Mouse (Mus musculus): Measurements from ENCODE around the gene Oprd1. TPM values are rescaled to one million over a fixed set of nuclear protein-coding genes. Genes with fewer than 3 reads are reported as not detected.

The Oprd1 gene
- polyA plus RNA-seq, 1 experiment: not detected

DNA sequence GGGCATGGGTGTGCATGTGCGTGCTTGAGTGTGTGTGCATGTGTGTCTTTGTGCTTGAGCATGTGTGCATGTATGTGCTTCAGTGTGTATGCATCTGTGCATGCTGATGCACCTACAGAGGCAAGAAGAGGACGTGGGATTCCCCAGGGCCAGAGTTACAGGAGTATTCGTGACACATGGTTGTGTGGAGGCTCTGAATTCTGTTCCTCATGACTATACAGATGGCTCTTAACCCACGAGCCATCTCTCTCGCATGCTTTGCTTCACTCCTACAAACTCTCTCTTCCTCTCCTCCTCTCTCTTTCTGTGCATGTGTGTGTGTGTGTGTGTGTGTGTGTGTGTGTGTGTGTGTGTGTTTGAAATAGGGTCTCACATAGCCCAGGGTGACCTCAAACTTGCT lies 25.5 kb upstream of the Oprd1 start:
- H3K27ac ChIP-seq (ENCODE audit: insufficient read depth, low read depth, low read length): no peak overlapping the region
- no peak overlapping the region for H3K4me3 ChIP-seq (ENCODE audit: insufficient read depth, low read depth, low read length)
- TF ChIP-seq POLR2A (IDR thresholded peaks at IDR 0.05; ENCODE audit: insufficient read depth, low read depth, low read length): no peak
- TF ChIP-seq CTCF (IDR thresholded peaks at IDR 0.05; ENCODE audit: insufficient read depth, low read depth, low read length): no peak
- WGBS: 69% methylated on average over 5 of the region's 5 CpGs
- H3K4me1 ChIP-seq (ENCODE audit: control insufficient read depth, insufficient read depth, low read length): peaks cover 21% of the 10 kb centered on the region

DNA sequence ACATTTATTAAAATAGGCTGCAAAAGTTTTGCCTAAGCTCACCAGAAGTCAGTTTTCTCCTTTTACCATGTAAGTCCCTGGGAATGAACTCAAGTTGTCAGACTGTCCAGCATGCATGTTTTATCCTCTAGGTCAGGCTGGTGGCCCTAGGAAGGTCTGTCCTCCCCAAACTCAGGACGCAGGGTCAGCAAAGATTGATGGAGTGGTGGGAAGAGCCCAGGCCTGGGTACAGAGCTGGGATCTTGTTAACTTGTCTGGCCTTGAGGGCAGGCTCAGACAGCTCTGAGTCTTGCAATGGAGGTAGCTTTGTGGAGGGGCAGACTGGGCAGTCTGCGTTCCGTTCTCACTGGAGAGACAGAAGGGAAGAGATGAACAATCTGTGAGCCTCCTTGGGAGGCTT lies 25.0 kb upstream of the Oprd1 start:
- TF ChIP-seq POLR2A (IDR thresholded peaks at IDR 0.05; ENCODE audit: insufficient read depth, low read depth, low read length): no peak
- WGBS: 94% methylated on average over 3 of the region's 3 CpGs
- H3K27ac ChIP-seq (ENCODE audit: insufficient read depth, low read depth, low read length): no peak overlapping the region

DNA sequence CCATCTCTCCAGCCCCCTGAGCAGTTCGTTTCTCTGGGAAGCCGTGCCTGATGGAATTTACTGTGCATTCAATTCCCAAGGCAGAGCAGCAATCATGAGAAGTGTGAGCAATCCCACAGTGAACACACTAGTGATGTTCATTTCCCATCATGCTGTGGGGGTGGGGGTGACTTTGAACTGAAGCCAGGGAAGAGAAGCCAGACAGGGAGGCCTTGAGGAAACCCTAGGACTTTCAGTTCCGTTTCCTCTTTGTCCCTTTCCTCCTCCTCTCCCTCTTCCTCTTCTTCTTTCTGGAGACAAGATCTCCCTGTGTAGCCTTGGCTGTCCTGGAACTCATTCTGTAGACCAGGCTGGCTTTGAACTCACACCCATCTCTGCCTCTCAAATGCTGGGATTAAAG lies 23.1 kb upstream of the Oprd1 start:
- Histone ChIP-seq H3K4me3 (ENCODE audit: insufficient read depth, low read depth, low read length) (no peak overlapping the region), H3K27ac (ENCODE audit: insufficient read depth, low read depth, low read length) (no peak overlapping the region), H3K4me1 (ENCODE audit: control insufficient read depth, insufficient read depth, low read length) (peaks cover 22% of the 10 kb centered on the region)
- WGBS: 86% methylated on average over 3 of the region's 3 CpGs
- TF ChIP-seq CTCF (IDR thresholded peaks at IDR 0.05; ENCODE audit: insufficient read depth, low read depth, low read length) (no peak), POLR2A (IDR thresholded peaks at IDR 0.05; ENCODE audit: insufficient read depth, low read depth, low read length) (no peak)

More for the DNA sequence above, 25.0 kb upstream of the Oprd1 start:
- H3K4me3 ChIP-seq (ENCODE audit: insufficient read depth, low read depth, low read length): no peak overlapping the region
- peaks cover 22% of the 10 kb centered on the region for H3K4me1 ChIP-seq (ENCODE audit: control insufficient read depth, insufficient read depth, low read length)

DNA sequence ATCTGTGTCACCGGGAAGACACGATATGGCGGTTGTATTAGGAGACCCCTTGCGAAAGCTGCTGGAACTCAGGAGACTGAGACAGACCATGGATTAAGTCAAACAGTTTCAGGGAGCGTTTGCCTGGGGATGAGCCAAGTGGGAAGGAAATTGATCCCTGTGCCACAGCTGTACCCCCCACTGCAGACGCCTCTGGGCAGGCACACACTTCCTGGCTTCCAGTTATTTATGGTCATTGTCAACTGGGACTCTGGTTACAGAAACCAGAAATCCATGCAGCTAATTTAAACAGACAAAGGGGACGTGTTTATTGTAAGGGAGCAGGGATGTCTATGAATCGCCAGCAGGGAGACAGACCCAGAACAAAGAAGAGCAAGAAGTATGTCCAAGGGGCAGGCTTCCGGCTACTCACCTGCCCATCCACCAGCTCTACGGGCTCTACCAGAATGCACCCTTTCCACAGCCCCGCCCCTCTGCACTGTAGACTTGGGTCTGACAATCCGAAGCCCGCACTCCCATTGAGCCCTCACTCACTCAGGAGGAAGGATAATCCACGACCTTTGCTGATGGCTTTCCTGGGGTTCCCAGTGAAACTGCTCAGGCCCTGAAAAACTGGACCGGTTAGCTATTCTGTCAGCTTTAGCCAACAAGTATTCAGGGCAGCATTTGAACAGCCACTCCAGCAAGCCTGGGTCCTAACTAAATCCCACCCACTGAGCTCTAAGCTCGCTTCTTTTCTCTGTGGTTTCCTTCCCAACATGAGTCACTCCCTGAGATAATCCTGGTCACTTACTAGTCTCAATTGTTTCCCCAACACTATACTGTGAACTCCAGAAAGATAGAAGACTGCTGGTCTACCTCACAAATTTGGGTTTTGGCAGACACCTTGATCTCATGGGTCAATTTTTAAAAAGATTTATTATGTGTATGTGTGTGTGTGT lies 22.3 kb upstream of the Oprd1 start:
- no peak for TF ChIP-seq POLR2A (IDR thresholded peaks at IDR 0.05; ENCODE audit: insufficient read depth, low read depth, low read length)
- no peak for TF ChIP-seq CTCF (IDR thresholded peaks at IDR 0.05; ENCODE audit: insufficient read depth, low read depth, low read length)
- Histone ChIP-seq H3K27ac (ENCODE audit: insufficient read depth, low read depth, low read length) (no peak overlapping the region), H3K4me3 (ENCODE audit: insufficient read depth, low read depth, low read length) (no peak overlapping the region), H3K4me1 (ENCODE audit: control insufficient read depth, insufficient read depth, low read length) (peaks cover 22% of the 10 kb centered on the region)
- 64% methylated on average over 16 of the region's 16 CpGs for WGBS

DNA sequence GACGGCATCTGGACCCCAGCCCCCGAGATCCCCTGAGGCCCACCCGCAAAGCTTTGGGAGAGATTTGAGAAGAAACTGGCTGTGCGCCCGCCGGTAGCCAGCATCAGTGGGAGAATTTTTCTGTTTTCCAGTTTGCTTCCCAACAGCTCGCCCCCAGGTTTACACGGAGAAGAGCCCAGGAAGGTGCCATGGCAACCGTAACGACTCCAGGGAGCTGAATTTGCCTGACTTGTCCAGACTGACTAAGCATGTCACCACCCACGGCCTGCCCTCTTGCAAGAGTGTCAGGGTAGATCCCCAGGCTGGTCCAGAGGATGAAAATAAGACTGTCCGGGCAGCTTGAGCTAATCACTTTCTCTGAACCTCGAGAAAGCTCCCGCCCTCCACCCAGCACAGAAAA lies 21.4 kb upstream of the Oprd1 start:
- no peak overlapping the region for H3K27ac ChIP-seq (ENCODE audit: insufficient read depth, low read depth, low read length)
- peaks cover 16% of the 10 kb centered on the region for H3K4me1 ChIP-seq (ENCODE audit: control insufficient read depth, insufficient read depth, low read length)
- TF ChIP-seq CTCF (IDR thresholded peaks at IDR 0.05; ENCODE audit: insufficient read depth, low read depth, low read length) (no peak), POLR2A (IDR thresholded peaks at IDR 0.05; ENCODE audit: insufficient read depth, low read depth, low read length) (no peak)
- 32% methylated on average over 14 of the region's 14 CpGs for WGBS
- no peak overlapping the region for H3K4me3 ChIP-seq (ENCODE audit: insufficient read depth, low read depth, low read length)

DNA sequence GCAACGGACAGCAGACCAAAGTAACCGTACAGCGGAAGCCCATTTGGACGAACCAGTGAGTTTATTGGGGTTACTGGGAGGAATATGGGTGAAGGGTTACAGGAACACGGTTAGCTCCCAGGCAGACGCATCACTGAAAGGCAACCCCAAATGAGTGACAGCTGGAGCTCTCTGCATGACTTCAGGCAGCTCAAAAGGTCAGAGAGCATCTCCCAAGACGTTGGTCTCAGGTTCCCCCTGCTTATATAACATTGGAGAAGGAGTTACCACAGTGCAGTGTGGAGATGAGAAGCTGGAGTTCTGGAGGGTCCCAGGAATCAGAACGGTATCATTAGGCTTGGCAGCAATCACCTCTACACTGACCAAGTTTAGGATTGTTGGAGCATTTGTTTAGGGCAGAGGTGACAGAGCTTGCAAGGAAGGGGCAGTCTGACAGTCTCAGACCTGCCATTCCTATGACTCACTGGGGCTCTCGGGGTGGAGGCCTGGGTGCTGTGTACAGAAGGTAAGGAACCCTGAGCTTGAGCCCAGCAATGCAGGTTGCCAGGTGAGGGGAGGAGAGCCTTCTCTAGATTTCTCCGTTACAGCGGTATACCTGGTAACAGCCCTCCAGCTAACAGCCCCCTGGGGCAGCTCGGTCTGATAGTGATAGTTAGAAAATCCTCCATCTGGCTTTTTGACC lies 12.8 kb upstream of the Oprd1 start:
- Histone ChIP-seq H3K4me3 (ENCODE audit: insufficient read depth, low read depth, low read length) (no peak overlapping the region), H3K4me1 (ENCODE audit: control insufficient read depth, insufficient read depth, low read length) (peaks cover 3% of the 10 kb centered on the region), H3K27ac (ENCODE audit: insufficient read depth, low read depth, low read length) (no peak overlapping the region)
- TF ChIP-seq POLR2A (IDR thresholded peaks at IDR 0.05; ENCODE audit: insufficient read depth, low read depth, low read length) (no peak), CTCF (IDR thresholded peaks at IDR 0.05; ENCODE audit: insufficient read depth, low read depth, low read length) (no peak)
- WGBS: 82% methylated on average over 12 of the region's 12 CpGs

DNA sequence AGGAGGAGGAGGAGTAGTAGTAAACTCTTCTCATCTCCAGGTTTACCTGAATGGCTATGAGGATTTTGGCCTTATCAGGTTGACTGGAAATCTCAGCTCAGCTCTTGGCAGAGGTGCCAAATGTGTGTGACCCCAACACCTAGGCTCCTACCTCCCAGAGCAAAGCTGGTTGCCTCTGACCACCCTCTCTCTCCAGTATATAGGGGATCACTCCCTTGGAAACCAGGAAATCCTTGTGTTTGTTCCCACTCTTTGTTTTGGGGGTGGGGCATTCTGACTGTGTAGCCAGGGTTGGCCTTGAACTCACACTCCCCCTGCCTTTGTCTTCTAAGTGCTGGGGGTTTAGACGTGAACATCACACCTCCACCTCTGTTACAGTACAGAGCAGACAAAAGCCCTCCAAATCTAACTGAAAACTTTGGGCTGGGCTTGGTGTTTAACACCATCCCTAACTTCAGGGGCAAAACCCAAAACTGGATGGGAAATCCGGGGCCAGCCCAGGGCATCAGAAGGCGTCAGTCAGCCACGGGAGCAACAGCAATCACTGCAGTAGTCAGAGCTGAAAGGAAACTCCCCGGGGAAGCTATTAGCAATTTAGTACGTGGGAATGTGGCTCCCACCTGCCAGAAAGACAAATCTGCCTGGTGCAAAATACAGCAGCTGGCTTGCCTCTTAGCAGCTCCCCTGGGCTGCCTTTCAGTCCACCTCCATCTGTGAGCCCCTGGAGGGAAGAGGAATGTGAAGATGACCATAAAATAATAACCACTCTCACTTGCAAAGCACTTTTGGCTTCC lies 10.8 kb upstream of the Oprd1 start:
- peaks cover 3% of the 10 kb centered on the region for H3K4me1 ChIP-seq (ENCODE audit: control insufficient read depth, insufficient read depth, low read length)
- WGBS: 14% methylated on average over 6 of the region's 6 CpGs
- no peak overlapping the region for H3K27ac ChIP-seq (ENCODE audit: insufficient read depth, low read depth, low read length)
- H3K4me3 ChIP-seq (ENCODE audit: insufficient read depth, low read depth, low read length): no peak overlapping the region
- no peak for TF ChIP-seq POLR2A (IDR thresholded peaks at IDR 0.05; ENCODE audit: insufficient read depth, low read depth, low read length)
- no peak for TF ChIP-seq CTCF (IDR thresholded peaks at IDR 0.05; ENCODE audit: insufficient read depth, low read depth, low read length)

DNA sequence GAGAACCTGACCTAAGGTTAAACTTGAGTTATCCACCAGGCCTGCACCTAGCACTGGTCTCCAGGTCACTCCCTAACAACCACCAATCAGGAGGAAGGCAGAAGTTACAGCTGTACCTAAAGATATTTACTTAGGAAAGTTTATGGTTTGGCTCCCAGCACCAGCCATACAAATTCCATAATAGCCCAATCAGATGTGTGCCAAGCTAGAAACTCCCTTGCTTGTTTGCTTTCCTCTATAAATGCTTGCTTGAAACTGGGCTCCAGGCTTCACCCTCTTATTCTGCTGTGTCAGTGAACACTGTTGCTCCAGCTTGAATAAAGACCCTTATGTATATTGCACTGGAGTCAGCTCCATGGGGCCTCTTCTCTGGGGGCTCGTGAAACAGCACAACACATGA lies 7.4 kb upstream of the Oprd1 start:
- TF ChIP-seq POLR2A (IDR thresholded peaks at IDR 0.05; ENCODE audit: insufficient read depth, low read depth, low read length): no peak
- TF ChIP-seq CTCF (IDR thresholded peaks at IDR 0.05; ENCODE audit: insufficient read depth, low read depth, low read length): no peak
- H3K4me1 ChIP-seq (ENCODE audit: control insufficient read depth, insufficient read depth, low read length): peaks cover 3% of the 10 kb centered on the region
- 85% methylated on average over 1 of the region's 1 CpGs for WGBS
- H3K27ac ChIP-seq (ENCODE audit: insufficient read depth, low read depth, low read length): no peak overlapping the region
- no peak overlapping the region for H3K4me3 ChIP-seq (ENCODE audit: insufficient read depth, low read depth, low read length)
